Mouse (Mus musculus) ES-E14 (cell line): Measurements from ENCODE around the gene Clic1.

Experiments used
- CHD2 ChIP-seq: IDR thresholded peaks from 2 replicates; pipeline ENCODE4 v1.6.1; 2014; ENCODE audit warnings: mild to moderate bottlenecking, low read depth, low read length, inconsistent platforms
- MAFK ChIP-seq: IDR thresholded peaks from 2 replicates; pipeline ENCODE4 v1.6.1; 2014; ENCODE audit warnings: mild to moderate bottlenecking, low read depth, low read length, inconsistent platforms; ENCODE audit not compliant: insufficient read depth
- ZC3H11A ChIP-seq: IDR thresholded peaks from 2 replicates; pipeline ENCODE4 v1.6.1; 2012; ENCODE audit warnings: low read depth, mild to moderate bottlenecking, inconsistent platforms, low read length, borderline replicate concordance
- ZNF384 ChIP-seq: IDR thresholded peaks from 2 replicates; pipeline ENCODE4 v1.6.1; 2012; ENCODE audit warnings: low read depth, low read length, inconsistent platforms

DNA sequence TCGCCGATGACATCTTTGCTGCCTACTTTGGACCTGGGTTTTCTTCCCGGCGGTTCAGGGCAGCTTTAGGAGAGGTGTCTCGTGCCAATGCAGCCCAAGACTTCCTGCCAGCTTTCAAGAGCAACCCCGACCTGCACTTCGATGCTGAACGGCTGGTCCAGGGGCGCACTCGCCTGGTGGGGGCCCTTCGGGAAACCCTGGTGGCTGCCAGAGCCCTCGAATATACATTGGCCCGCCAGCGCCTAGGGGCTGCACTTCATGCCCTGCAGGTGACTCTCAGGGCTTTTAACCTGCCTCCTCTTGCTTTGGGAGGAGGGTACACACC lies 32.1 kb upstream of the Clic1 start:
- no peak for TF ChIP-seq ZC3H11A
- no peak for TF ChIP-seq MAFK
- TF ChIP-seq CHD2 = no peak
- no peak for TF ChIP-seq ZNF384
